Mouse (Mus musculus) lung, postnatal 14 days (tissue): Measurements from ENCODE around the gene Slc22a7.

Experiments
- DNase-seq: peaks from one replicate; pipeline ENCODE4 v3.0.0; 2021

The Slc22a7 gene

GRCm38 (mm10) chr17:46433627-46434026 is 4.6 kb downstream of the Slc22a7 start:
- DNase-seq, result no peak

- peak; percentile 19 for DNase-seq
These were observed 9.4 kb downstream of the Slc22a7 start, which contains the start of gene Crip3 for GRCm38 (mm10) chr17:46428761-46429414. Gene Crip3 (plus strand): TSS chr17:46428926.

- DNase-seq, result no peak
These were observed 11.8 kb downstream of the Slc22a7 start for GRCm38 (mm10) chr17:46426496-46426895.

GRCm38 (mm10) chr17:46419717-46420116 is 18.5 kb downstream of the Slc22a7 start:
- no peak for DNase-seq

GRCm38 (mm10) chr17:46418628-46419027 is 19.6 kb downstream of the Slc22a7 start:
- peak; percentile 28 for DNase-seq

GRCm38 (mm10) chr17:46408478-46408877 is 29.8 kb downstream of the Slc22a7 start:
- DNase-seq, result no peak

- no peak for DNase-seq
These were observed 43.6 kb downstream of the Slc22a7 start for GRCm38 (mm10) chr17:46394631-46395030.

GRCm38 (mm10) chr17:46393012-46393411 is 45.2 kb downstream of the Slc22a7 start:
- peak; percentile 38 for DNase-seq

GRCm38 (mm10) chr17:46388200-46388599 is 50.1 kb downstream of the Slc22a7 start:
- no peak for DNase-seq

GRCm38 (mm10) chr17:46384061-46384801 is 54.0 kb downstream of the Slc22a7 start:
- peak; percentile 19 for DNase-seq

- DNase-seq, result peak; percentile 98
These were observed 54.8 kb downstream of the Slc22a7 start, which contains the start of gene Zfp318 for GRCm38 (mm10) chr17:46383294-46384060. Gene Zfp318 (plus strand): TSS chr17:46383731.
